Mouse (Mus musculus): ENCODE results near the gene Zfp287.

DNA sequence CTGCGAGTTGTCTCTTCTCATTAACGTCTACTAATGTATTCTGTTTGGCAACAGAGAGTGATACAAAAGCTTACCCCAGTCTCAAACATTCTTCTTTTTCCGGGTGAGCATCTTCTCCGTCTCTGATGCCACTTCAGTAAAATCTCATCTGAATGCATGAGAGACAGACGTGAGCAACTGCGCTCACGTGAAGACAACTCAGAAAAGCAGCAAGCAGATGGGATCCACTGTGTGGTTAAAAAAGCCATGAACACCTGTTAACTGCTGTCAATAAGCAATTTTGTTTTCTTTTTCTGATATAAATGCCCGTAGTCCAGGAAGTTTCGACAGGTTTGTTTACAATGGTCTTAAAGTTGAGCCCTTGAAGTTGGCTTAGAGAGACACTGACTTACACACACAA lies 15.5 kb upstream of the Zfp287 start:
- no peak for TF ChIP-seq CTCF (IDR thresholded peaks at IDR 0.05)
- no peak for TF ChIP-seq EP300 (IDR thresholded peaks at IDR 0.05)
